Mouse (Mus musculus): ENCODE results near the gene Fam83f.

Gene Fam83f

DNA sequence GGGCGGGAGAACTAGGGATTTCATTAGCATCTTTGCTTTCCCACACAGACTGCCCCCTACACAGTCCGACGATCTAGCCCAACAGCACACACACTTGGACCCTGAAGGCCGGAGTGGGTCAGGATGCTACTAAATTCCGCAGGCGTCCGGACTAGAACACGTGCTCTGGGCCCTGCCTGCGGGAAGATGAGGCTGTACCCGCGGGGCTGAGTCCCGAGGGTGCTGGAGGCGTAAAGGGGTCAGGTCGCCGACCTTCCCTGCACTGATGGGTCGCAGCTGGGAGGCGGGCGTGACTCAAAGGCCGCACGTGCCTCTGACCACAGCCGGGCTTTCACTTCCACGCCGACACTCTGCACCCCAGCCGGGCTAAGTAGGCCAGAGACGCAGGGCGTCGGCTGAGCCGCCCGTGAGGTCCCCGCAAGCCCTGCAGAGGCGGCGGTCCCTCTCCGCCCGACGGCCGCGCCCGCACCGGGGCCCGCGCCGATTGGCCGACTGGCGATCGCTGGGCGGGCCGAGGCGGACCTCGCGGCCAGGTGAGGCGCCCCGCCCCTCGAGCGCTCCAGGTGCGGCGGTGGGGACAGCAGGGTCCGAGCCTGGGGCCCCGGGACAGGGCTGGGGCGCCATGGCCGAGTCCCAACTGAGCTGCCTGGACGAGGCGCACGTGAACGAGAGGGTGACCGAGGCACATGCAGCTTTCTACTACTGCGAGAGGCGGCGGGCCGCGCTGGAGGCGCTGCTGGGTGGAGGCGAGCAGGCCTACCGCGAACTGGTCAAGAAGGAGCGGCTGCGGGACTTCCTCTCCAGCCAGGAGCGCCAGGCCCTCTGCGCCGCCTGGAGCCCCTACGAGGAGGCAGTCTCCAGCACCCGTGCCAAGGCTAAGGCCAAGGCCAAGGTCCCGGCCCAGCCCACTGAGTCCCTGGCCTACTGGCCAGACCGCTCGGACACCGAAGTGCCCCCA lies at the start of gene Fam83f:
TSS of gene Fam83f (plus strand) at position 553 of the 958 bp plus-strand sequence.
- DNase-seq = peak; percentile 44

DNA sequence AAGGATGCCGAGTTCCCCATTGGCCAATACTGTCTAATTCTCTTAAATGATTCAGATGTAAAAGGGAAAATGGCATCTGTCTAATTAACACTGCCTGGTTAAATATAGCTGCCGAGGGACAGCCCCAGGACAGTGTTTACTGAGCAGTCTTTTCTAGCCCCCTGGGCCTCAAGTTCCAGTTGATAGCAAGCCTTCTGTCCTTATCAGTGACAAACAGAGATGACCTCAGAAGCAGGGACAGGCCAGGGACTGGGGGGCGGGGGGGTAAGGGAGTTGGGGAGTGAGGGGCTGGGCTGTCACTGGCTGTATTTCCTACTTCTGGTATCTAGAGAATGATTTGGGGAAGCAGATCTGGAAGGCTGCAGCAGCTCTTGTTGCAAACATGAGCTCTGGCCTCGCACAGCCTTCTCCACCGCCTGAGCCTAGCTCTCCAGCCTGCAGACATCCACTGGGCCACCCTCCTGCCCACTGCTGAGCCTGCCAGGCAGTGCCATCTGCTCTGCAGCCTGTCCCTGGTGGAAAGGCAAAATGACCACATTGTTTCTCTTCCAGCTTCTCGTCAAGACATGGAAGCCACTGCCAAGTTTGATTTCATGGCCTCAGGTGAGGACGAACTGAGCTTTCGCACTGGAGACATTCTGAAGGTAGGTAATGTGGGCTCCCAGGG lies 48.3 kb upstream of the Fam83f start:
- no peak for DNase-seq

DNA sequence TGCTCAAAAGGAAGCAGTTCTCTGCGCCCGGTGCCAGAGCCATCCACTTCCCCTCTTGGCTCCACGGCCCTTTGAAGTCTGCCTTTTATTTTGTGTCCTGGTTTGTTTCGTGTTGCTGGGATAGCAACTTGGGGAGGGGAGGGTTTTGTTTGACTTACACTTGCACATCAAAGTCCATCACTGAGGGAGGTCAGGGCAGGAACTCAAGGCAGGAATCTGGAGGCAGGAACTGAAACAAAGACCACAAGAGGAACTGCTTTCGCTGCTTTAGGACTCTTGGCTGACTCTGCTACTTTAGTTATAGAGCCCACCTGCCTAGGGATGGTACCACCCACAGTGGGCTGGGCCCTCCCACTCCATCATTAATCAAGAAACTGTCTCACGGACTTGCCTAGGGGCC lies 45.2 kb upstream of the Fam83f start:
- no peak for DNase-seq

DNA sequence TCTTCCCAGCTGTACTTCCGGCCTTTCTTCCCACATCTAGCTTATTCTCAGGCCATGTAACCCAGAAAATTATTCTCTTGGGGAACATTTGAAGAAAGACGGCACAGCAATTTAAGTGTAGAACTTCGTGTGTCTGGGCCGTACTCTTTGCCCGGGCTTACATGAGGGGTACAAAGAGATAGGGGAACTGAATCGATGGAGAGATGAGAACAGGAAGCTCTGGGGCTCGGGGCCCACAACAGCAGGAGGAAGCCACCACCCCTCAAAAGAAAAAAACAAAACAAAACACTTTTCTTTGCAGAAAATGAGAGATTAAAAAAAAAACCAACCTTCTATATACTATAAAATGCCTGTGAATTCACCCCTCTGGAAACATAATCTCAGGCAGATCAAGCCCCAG lies 41.5 kb upstream of the Fam83f start:
- DNase-seq = no peak

DNA sequence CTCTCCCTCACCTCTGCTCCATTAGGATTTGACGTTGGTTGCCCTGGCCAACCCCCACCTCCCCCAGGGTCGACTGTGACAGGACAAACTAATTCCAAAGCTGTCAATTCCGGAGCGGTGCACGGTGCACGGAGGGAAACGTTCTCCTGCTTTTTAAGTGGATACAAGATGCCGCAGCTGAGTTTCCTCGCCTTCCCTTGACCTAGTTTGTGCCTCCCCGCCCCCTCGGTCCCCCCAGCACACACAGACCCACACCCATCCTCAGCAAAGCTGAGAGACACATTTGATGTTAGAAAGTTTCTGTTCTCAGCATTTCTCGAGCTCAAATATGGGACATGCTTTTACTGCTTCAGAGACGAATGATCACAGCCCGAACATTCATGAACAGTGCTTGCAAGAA lies 40.9 kb upstream of the Fam83f start:
- no peak for DNase-seq

DNA sequence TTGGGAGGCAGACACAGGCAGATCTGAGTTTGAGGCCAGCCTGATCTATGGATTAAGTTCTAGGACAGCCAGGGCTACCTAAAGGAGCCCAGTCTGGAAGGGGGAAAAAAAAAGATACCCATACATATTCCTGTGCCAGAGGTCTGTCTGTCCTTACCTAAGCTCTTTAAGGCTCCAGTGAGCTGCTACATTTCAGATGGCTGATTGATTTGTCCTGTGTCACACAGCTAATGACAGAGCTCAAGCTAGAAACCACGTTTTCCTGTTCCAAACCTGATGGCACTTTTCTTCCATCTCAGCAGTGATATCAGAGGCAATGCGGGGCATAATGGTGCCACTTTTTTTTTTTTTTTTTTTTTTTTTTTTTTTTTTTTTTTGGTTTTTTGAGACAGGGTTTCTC lies 40.3 kb upstream of the Fam83f start:
- DNase-seq = no peak

DNA sequence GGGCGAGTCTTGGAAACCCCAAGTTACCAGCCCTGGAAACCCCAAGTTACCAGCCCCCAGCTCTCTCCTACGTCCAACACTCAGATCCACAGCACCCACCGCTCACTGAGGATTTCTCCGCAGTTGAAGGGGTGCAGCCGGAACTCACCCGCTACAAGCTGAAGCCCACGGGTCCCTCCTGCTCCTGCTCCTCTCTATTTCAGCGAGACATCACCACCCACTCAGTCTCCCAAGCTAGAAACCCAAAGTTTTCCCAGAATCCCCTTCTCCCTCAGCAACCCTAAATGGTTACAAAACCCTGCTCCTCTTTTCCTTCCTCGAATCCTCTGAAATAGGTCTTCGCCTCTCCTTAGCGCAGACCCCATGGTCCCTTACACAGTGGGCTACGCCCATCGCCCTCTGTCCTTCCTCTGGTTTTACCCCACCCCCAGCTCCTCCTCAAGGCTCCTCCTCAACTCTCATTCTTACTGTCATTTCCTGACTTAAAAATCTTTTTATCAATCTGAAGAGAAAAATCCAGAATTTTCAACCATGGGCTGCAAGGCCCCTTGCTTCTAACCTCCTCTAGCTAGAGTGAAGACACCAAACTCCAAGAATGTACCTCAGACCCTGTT lies 39.3 kb upstream of the Fam83f start:
- DNase-seq = no peak

DNA sequence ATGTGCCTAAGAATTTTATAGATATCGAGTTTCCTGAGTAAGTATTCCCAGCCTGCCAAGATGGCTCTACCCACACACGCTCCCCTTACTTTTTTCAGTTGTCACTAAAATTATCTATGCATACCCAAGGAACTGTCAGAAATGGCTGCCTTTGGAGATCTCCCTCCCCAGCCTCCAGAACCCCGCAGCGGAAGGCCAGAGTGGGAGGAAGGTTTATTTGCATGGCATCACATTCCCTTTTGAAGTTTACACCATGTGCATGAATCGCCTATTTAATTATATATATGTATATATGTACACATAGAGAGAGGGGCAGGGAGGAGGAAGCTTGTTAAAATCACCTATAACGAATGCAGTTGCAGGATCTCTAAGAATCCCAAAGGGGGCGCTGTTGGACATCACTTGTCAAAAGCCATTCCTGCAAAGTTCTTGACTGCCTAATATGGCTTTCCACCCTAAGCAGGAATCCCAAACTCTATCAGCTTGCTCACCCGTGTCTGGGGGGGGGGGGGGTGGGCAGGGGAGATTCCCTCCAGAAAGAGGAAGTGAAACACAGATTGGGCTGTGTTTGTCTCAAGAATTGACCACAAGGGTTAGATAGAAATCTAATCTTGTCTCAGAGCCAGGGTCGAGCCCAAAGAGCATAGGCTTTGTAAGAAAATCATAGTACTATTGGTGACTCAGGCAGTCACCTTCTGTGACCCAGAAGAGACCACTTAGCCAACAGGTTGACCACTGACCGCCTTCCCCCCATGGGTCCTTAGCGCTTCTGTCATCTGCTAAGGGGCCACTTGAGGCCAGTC lies 37.1 kb upstream of the Fam83f start:
- DNase-seq = peak; percentile 56

DNA sequence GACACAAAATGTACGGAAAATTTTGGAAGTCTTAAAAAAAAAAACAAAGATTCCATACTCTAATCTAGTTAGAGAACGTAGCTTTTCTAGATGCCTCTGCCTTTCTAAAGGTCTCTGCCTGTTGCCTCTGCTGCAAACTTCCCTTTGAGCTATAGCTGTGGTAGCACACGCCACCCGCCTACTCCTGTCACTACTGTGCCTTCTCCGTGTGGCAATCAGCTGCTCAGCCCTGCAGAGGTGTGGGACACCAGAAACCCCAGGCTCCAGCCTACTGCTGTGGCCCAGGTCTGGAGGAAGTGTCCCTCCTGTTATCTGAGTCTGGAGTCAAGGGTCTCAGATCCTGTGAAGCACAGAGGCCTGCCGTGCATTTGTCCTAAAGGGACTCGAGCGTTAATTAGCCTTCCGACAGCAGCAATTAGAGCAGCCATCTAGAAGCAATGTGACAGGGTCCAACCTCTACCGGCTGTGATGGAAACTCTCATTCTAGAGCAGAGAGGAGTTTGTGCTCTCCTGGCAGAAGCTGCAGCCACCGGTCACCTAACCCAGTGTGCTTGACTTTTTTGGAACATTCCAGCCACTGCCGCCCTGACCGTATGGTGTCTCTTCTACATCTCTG lies 34.8 kb upstream of the Fam83f start:
- DNase-seq = no peak

DNA sequence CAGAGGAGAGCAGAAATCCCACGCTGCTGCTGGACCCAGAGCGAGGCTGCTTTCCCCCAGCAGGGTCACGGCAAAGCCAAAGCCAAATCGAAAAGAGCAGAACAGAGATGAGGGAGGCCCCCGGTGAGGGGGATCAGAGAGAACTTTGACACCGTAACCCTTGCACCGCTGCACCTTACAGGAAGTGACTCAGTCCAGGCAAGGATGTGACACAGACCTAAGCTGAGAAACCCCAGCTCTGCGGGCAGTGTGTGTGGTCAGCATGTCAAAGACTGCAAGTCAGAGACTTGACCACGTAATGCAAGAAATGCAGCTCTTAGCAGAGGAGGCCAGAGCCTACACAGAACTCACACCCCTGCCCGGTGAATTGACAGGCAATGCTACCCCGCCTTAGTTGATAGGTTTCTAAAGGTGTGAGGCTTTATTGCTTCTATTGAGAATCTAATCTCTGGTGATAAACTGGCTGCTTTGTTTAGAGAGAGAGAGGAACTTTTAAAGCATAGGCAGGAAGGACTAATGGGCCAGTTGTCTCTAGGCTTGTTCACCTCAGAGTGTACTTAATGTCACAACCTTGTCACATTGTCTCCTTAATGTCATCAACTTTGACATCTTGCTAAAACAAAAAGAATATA lies 32.5 kb upstream of the Fam83f start:
- DNase-seq = no peak

DNA sequence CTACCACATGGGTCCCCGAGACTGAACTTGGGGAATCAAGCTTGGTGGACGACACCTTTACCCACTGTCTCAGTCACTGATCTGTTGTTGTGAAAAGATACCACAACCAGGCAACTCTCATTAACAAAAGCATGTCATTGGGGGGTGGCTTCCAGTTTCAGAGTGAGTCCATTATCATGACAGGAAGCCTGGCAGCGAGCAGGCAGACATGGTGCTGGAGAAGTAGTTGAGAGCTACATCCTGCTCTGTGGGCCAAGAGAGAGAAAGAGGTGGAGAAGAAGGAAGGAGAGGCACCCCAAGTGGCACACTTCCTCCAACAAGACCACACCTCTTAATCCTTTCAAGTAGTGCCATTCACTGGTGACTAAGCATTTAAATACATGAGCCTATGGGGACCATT lies 31.8 kb upstream of the Fam83f start:
- DNase-seq = no peak

DNA sequence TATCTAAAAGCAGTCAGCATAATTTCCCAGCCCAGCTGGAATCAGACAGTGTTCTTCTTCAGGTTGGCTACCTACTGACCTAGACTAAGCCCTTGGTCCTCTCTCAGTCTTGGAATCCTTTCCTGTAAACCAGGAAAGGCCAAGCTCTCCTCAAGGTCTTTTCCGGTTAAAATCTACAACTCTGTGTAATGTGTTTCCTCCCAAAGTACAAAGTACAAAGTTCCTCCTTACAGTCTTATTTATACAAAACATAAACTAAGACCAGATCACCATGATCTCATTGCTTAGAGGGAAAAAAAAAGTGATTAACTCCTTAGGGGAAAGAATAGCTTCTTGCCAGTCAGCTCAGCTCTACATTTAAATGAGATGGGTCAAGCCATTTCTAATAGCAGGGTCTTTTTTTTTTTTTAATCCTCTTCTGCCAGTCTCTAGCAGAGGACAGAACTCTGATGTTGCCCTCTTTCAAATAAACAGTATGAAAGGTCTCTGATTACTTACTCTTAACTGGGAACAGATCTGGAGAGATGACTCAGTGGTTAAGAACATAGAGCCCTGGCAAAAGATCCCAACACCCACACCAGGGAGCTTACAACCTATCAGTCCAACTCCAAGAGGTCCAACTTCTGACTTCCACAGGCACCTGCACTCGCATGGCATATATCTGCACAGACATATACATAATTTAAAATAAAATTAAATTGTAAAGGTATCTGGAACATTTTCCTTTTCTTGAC lies 29.8 kb upstream of the Fam83f start:
- no peak for DNase-seq

DNA sequence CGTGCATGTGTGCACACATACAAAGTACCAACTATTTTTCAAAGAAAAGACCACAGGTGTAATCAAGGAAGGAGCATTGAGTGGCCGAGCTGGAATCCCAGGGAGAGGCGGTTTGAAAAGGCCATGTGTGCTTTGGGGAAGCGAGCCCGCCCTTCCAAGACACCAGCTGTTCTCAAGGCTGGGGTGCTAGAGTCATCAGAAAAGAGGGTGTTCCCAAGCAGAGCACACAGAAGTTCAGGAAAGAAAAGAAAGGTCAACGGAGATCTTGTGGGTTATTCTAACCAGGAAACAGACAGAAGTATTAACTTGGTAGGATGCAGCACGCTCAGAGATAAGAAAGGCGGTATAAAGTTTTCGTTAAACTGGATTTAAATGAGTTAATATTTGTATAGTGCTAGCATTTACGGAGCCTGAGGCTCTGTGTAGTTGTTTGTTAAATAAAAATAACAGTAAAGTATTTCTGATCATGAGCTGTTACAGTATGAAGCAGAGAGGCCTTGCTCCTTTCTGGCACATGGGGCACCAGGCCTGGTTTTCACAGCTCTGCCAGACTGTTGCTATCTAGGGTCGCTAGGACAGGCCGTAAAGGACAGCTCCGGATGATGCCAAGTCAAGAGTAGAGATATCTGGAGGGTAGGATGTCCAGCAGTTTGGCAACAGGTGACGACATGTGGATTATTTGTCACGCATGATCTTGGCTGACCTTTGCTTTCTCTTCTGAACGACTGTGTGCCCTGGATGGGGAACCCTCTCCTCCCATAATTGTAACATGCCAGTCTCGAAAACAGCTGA lies 26.4 kb upstream of the Fam83f start:
- DNase-seq = no peak

DNA sequence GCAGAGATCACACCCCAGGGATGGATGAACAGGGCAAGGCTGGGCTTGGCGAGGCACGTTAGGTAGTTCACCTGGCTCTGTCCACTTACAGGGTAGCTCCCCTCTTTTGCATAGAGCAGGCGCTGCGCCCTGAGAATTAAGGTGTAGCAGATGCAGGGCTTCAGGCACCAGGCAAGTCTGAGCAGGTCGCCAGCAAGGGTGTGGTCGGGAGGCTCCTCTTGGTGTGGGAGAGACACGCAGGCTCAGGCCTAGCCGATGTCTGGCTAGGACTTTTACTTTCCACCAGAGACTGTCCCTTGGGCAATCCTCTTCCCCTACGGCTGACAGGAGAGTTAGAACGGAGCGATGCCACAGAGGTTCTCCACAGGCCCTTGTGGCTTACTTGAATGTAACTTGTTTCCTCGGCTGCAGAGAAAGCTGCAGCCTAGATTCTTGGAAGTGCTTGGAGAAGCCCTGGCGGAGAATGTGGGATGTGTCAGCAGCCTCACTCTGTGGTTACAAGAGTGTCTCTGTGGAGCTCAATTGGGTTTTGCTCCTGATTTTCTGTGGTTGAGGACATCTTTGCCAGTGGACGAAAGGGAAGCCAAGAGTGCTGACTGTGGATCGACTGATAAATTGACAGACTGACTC lies 22.6 kb upstream of the Fam83f start:
- DNase-seq = no peak

DNA sequence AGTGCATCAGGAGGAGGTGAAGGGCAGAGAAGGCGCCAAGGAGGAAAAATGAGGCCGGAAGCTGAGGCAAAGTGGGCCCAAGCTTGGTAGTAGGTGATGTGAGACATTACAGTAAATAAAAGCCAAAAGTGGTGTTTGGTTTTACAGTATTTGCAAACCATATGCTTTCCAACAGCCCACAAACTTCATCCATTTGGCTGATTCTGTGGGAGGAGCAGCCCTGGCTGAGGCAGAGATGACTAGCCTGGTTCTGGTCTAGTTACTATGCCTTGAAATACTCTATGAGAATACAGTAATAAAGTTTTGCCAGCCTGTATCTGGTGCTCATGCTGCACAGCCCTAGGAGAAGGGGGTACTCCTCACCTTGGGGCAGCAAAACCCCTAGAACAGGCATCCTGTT lies 21.2 kb upstream of the Fam83f start:
- no peak for DNase-seq

DNA sequence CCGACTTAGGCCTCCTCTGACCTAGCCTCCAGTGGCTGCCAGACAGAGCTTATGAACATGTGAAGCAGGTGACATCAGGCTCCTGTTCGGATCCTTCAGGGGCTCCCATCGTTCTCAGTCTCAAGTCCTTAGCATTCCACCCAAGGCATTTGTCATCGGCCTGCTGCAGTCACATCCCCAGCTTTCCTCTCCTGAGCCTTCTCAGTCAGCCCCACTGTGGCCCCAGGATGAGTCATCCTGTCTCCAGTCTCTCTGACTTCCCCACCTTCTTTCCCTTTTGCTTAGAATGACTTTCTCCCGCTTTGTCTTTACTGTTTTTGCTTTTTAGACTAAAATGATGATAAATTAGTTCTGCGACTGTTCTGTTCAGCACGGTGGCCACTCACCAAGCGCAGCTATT lies 17.8 kb upstream of the Fam83f start:
- DNase-seq = no peak

DNA sequence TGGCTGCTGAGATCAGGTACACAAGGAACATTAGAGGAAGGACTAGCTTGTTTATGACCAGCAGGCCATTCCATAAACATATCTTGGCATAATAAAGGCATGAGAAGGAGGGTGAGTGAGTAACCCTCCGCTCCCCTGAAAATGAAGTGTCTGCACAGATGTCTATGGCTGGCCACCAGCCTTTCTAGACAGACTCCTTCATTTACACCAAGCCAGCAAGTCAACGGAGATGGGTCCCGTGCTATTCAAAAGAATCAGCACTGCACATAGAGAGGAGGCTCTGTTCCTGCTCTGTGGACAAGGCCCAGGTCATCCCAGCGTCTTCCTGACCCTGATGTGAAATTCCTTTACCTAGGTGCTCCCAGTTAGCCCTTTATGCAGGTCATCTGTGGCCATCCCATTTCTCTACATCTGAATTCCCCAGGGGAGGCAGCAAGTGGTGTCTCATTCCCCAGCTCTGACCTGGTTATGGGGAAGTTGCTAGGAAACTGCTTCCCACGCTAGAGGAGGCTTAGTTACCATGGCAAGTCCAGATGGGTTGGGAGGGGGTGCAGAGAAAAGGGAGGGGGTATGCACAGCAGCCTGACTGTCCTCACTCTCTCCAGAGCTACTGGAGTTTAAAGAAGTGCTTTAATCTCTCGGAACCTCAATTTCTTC lies 12.7 kb upstream of the Fam83f start:
- no peak for DNase-seq

DNA sequence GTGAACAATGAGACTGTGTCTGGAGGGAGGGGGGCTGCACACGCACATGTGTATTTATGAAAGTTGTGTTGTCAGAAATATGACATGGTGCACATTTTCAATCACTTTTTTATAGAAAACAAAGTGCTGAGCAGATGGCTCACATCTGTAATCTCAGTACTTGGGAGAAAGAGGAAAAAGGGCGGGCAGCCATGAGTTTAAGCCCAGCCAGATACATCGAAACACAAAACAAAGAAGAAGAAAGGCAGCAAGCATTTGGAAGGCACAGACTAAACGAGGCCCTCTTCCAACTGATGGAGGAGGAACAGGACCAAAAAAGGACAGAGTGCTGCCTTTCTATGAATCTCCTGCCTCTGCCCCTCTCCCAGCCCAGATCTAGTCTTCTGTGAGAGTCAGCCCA lies 10.7 kb upstream of the Fam83f start:
- DNase-seq = no peak

DNA sequence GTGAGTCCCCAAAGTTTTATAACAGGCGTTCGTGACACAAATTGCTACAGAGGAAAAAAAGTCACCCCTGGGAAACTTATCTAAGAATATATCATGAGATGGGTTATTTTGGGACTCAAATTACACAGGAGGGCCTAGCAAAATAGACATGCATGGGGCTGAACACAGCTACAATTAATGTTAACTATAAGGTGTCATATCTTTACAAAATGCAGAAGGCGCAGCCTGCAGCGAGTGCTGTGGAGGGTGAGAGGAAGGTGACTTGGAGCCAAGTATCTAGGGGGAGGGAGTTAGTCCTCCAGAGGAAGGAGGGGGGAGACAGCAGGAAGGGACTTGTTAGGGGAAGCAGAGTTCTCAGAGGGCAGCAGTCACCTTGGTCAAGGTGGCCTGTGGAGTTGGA lies 7.2 kb upstream of the Fam83f start:
- DNase-seq = no peak
